Mouse (Mus musculus) G1E-ER4 (cell line): ENCODE results near the gene Jtb. TPM values are rescaled to one million over a fixed set of nuclear protein-coding genes. Genes with fewer than 3 reads are reported as not detected.

Source experiments
- GATA1 ChIP-seq: IDR thresholded peaks from one replicate; pipeline ENCODE4 v1.8.0; 2012; ENCODE audit warnings: low read length, inconsistent platforms
- polyA plus RNA-seq: library from polyadenylated mRNA; stranded (reverse); fragments of >175 nt; gene quantifications from 2 replicates; pipeline ENCODE4 v1.2.3, GENCODE M21; 2012

Gene Jtb
- polyA plus RNA-seq, 1 experiment, result 122 TPM

- TF ChIP-seq GATA1, result no peak
Observed at GRCm38 (mm10) chr3:90213956-90214684, 17.3 kb upstream of the Jtb start.

GRCm38 (mm10) chr3:90215825-90216380 is 15.5 kb upstream of the Jtb start:
- no peak for TF ChIP-seq GATA1

GRCm38 (mm10) chr3:90220088-90220487 is 11.3 kb upstream of the Jtb start:
- no peak for TF ChIP-seq GATA1

- TF ChIP-seq GATA1, result no peak
Observed at GRCm38 (mm10) chr3:90220531-90220951, 10.9 kb upstream of the Jtb start.

- TF ChIP-seq GATA1, result no peak
Observed at GRCm38 (mm10) chr3:90221123-90221522, 10.3 kb upstream of the Jtb start.

GRCm38 (mm10) chr3:90222455-90222854 is 8.9 kb upstream of the Jtb start:
- TF ChIP-seq GATA1, result no peak

- TF ChIP-seq GATA1, result no peak
Observed at GRCm38 (mm10) chr3:90222941-90223340, 8.5 kb upstream of the Jtb start.

GRCm38 (mm10) chr3:90224331-90224730 is 7.1 kb upstream of the Jtb start:
- no peak for TF ChIP-seq GATA1

GRCm38 (mm10) chr3:90231075-90231474 is 322 bp upstream of the Jtb start:
- no peak for TF ChIP-seq GATA1

- no peak for TF ChIP-seq GATA1
Observed at GRCm38 (mm10) chr3:90241251-90241650, 9.9 kb downstream of the Jtb start.

GRCm38 (mm10) chr3:90241669-90242358 is 10.4 kb downstream of the Jtb start:
- TF ChIP-seq GATA1, result no peak

GRCm38 (mm10) chr3:90242984-90243775 is 11.8 kb downstream of the Jtb start, which contains the start of gene Creb3l4:
Gene Creb3l4, minus strand, starts transcription at chr3:90243512.
- no peak for TF ChIP-seq GATA1

- TF ChIP-seq GATA1, result no peak
Observed at GRCm38 (mm10) chr3:90245406-90245805, 14.0 kb downstream of the Jtb start.

GRCm38 (mm10) chr3:90247630-90247959 is 16.2 kb downstream of the Jtb start:
- no peak for TF ChIP-seq GATA1

- TF ChIP-seq GATA1, result no peak
Observed at GRCm38 (mm10) chr3:90247960-90248745, 16.8 kb downstream of the Jtb start, which contains the start of gene Slc39a1. Gene Slc39a1, plus strand, starts transcription at chr3:90248172.

GRCm38 (mm10) chr3:90248746-90249100 is 17.3 kb downstream of the Jtb start:
- TF ChIP-seq GATA1, result no peak
